Mouse (Mus musculus): ENCODE measurements at regions not wholly inside any gene's neighbourhood (a gene's known extent, or its start where the extent isn't known, plus 50 kb on each side); places are given as distances from the start of the nearest gene placed in this dataset.
A peak's percentile ranks its signal among the peaks of the same experiment; 100 is the strongest.
"Not testable (repeated sequence)": the region's sequence is repeated elsewhere in the genome, so short reads cannot be mapped to it uniquely, and the experiment has no call there.

GRCm38 (mm10) chr8:103750278-103751097, 350.9 kb upstream of the Cdh5 start:
- no peak for DNase-seq (ENCODE audit: low spot score in 2 of 2)

GRCm38 (mm10) chr8:103751161-103751560, 350.3 kb upstream of the Cdh5 start:
- DNase-seq (ENCODE audit: low spot score in 2 of 2) = no peak

GRCm38 (mm10) chr8:103763821-103764220, 337.6 kb upstream of the Cdh5 start:
- no peak for DNase-seq (ENCODE audit: low spot score in 2 of 2)

GRCm38 (mm10) chr8:103779658-103780057, 321.8 kb upstream of the Cdh5 start:
- DNase-seq (ENCODE audit: low spot score in 2 of 2) = no peak

- DNase-seq (ENCODE audit: low spot score in 2 of 2) = no peak
Measured at GRCm38 (mm10) chr8:103788308-103788707, 313.1 kb upstream of the Cdh5 start.

GRCm38 (mm10) chr8:103793331-103793730, 308.1 kb upstream of the Cdh5 start:
- DNase-seq (ENCODE audit: low spot score in 2 of 2) = no peak

GRCm38 (mm10) chr8:103798630-103799029, 302.8 kb upstream of the Cdh5 start:
- not testable (repeated sequence) for DNase-seq (ENCODE audit: low spot score in 2 of 2)

- no peak for DNase-seq (ENCODE audit: low spot score in 2 of 2)
Measured at GRCm38 (mm10) chr8:103808171-103808570, 293.3 kb upstream of the Cdh5 start.

- no peak for DNase-seq (ENCODE audit: low spot score in 2 of 2)
Measured at GRCm38 (mm10) chr8:103808580-103808979, 292.8 kb upstream of the Cdh5 start.

- DNase-seq (ENCODE audit: low spot score in 2 of 2) = no peak
Measured at GRCm38 (mm10) chr8:103809140-103809539, 292.3 kb upstream of the Cdh5 start.

- DNase-seq (ENCODE audit: low spot score in 2 of 2) = peak; percentile 20 to 34
Measured at GRCm38 (mm10) chr8:103813954-103814591, 287.4 kb upstream of the Cdh5 start.

- no peak for DNase-seq (ENCODE audit: low spot score in 2 of 2)
Measured at GRCm38 (mm10) chr8:103816101-103816894, 285.1 kb upstream of the Cdh5 start.

GRCm38 (mm10) chr8:103823541-103823940, 277.9 kb upstream of the Cdh5 start:
- no peak for DNase-seq (ENCODE audit: low spot score in 2 of 2)

- DNase-seq (ENCODE audit: low spot score in 2 of 2) = no peak
Measured at GRCm38 (mm10) chr8:103824747-103825146, 276.7 kb upstream of the Cdh5 start.

GRCm38 (mm10) chr8:103825289-103825688, 276.1 kb upstream of the Cdh5 start:
- no peak for DNase-seq (ENCODE audit: low spot score in 2 of 2)

- no peak for DNase-seq (ENCODE audit: low spot score in 2 of 2)
Measured at GRCm38 (mm10) chr8:103830416-103830815, 271.0 kb upstream of the Cdh5 start.

- no peak for DNase-seq (ENCODE audit: low spot score in 2 of 2)
Measured at GRCm38 (mm10) chr8:103839990-103840389, 261.4 kb upstream of the Cdh5 start.

- no peak for DNase-seq (ENCODE audit: low spot score in 2 of 2)
Measured at GRCm38 (mm10) chr8:103845964-103846363, 255.5 kb upstream of the Cdh5 start.

- DNase-seq (ENCODE audit: low spot score in 2 of 2) = no peak
Measured at GRCm38 (mm10) chr8:103846382-103846976, 254.9 kb upstream of the Cdh5 start.

- DNase-seq (ENCODE audit: low spot score in 2 of 2) = no peak
Measured at GRCm38 (mm10) chr8:103849785-103850184, 251.6 kb upstream of the Cdh5 start.

GRCm38 (mm10) chr8:103851286-103851685, 250.1 kb upstream of the Cdh5 start:
- no peak for DNase-seq (ENCODE audit: low spot score in 2 of 2)

Data from layer of hippocampus, postnatal 10 days (tissue).